In the genomic region with DNA sequence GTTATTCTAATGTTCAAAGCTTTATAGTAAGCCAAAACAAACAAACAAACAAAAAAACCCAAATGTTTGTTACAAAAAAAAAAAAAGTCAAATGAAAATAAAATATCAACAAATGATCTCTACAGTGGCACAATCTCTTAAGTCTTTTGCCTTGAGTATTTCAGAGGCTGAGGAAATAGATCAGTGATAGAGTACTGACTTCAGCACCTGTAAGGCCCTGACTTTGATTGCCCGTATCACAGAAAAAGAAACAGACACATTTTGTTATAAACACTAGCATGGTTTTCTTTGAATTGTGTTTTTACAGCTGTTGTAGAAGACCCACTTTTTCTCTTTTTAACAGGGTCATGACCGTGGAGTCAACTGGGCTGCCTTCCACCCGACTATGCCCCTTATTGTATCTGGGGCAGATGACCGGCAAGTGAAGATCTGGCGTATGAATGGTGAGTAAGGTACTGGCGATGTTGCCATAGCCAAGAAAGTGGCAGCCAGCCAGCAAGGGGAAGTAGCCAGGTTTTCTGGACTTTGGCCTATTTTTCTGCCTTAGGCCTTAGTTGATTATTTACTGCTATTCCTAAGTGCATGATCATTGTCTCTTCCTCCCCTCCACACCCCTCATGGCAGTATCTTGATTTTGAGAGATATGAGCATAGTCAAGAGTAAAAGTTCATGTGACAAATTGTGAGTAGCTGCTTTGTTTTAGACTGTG, we compare ENCODE assay signal across 18 mouse cellular contexts. TPM values are rescaled to one million over a fixed set of nuclear protein-coding genes. Genes with fewer than 3 reads are reported as not detected.
DNase-seq lines count a peak whose midpoint lies in the region; ATAC-seq and TF ChIP-seq lines count a peak whose summit lies in the region.
"Had no signal": no experiment of that assay in that cellular context is flagged by ENCODE, and none has a peak within 500 bp of the region (broad histone marks: within the 10 kb centered on the region; RNA-seq: fewer than 3 reads in every experiment).

No protein-coding gene starts in this region.

- no peak for TF ChIP-seq POLR2A in liver, adult 2 months (IDR thresholded peaks at IDR 0.05; ENCODE audit: extremely low read depth, insufficient read depth, low read length)
- TF ChIP-seq POLR2A in small intestine, adult 2 months (IDR thresholded peaks at IDR 0.05; ENCODE audit: low read depth, low read length) = no peak

- no peaks in the 10 kb centered on the region for H3K27me3 ChIP-seq in liver, adult 2 months (ENCODE audit: control insufficient read depth, insufficient read depth, low read length)
- H3K27me3 ChIP-seq in liver, embryonic 11.5 days (replicated peaks; ENCODE audit: control insufficient read depth, insufficient read depth, low read length) = no peaks in the 10 kb centered on the region
- no peaks in the 10 kb centered on the region for H3K27me3 ChIP-seq in intestine, embryonic 16.5 days (replicated peaks; ENCODE audit: control insufficient read depth, insufficient read depth, low read length)
- no peaks in the 10 kb centered on the region for H3K27me3 ChIP-seq in small intestine, adult 2 months (ENCODE audit: control insufficient read depth, insufficient read depth, low read length)
- no peaks in the 10 kb centered on the region for H3K27me3 ChIP-seq in forebrain, embryonic 11.5 days (ENCODE audit: control insufficient read depth, insufficient read depth, low read length)
- H3K27me3 ChIP-seq: CH12.LX; limb, embryonic 13.5 days; lung, embryonic 15.5 days had no signal

- WGBS in liver, adult 2 months = 26% methylated on average over 6 of the region's 6 CpGs
- 88% methylated on average over 6 of the region's 6 CpGs for WGBS in liver, embryonic 11.5 days
- WGBS in intestine, embryonic 16.5 days = 65% methylated on average over 6 of the region's 6 CpGs
- 28% methylated on average over 6 of the region's 6 CpGs for WGBS in small intestine, adult 2 months
- WGBS in forebrain, embryonic 11.5 days = 92% methylated on average over 6 of the region's 6 CpGs

- DNase-seq in liver, adult 2 months (ENCODE audit: extremely low read depth, low read depth, low spot score) = peak; percentile 92
- DNase-seq in liver, embryonic 11.5 days (ENCODE audit: low spot score) = no peak
- DNase-seq in cerebellum, adult 18-20 months = peak; percentile 46 to 49
- no peak for DNase-seq in spleen, adult 18-20 months
- DNase-seq in forebrain, embryonic 11.5 days (ENCODE audit: low spot score) = no peak
- no peak for DNase-seq in urinary bladder, adult 2 months (ENCODE audit: low spot score)
- DNase-seq: heart, adult 11 months; layer of hippocampus, postnatal 36 days had no signal

- peaks cover 66% of the 10 kb centered on the region for H3K36me3 ChIP-seq in liver, adult 2 months (ENCODE audit: control insufficient read depth, insufficient read depth, low read length)
- peaks cover 31% of the 10 kb centered on the region for H3K36me3 ChIP-seq in liver, embryonic 11.5 days (ENCODE audit: control insufficient read depth, insufficient read depth, low read length)
- H3K36me3 ChIP-seq in intestine, embryonic 16.5 days (ENCODE audit: control insufficient read depth, insufficient read depth, low read length) = peaks cover 10% of the 10 kb centered on the region
- peaks cover 60% of the 10 kb centered on the region for H3K36me3 ChIP-seq in small intestine, adult 2 months (ENCODE audit: control insufficient read depth, insufficient read depth, low read length)
- H3K36me3 ChIP-seq in forebrain, embryonic 11.5 days (ENCODE audit: control insufficient read depth, insufficient read depth, low read length) = peaks cover 8% of the 10 kb centered on the region

- H3K4me2 ChIP-seq in liver, embryonic 11.5 days = no peak overlapping the region
- no peak overlapping the region for H3K4me2 ChIP-seq in intestine, embryonic 16.5 days (ENCODE audit: low read depth, low read length)
- no peak overlapping the region for H3K4me2 ChIP-seq in forebrain, embryonic 11.5 days (ENCODE audit: low read depth, low read length, severe bottlenecking)
- H3K4me2 ChIP-seq: hindbrain, embryonic 14.5 days; limb, embryonic 13.5 days; lung, embryonic 15.5 days; midbrain, embryonic 11.5 days had no signal

- no peak overlapping the region for H3K27ac ChIP-seq in liver, adult 2 months (replicated peaks; ENCODE audit: insufficient read depth, low read depth, low read length)
- no peak overlapping the region for H3K27ac ChIP-seq in liver, embryonic 11.5 days (ENCODE audit: low read depth, low read length)
- peak overlapping the region; percentile 40; the same call in 1 of the 2 replicates for H3K27ac ChIP-seq in intestine, embryonic 16.5 days (ENCODE audit: low read length)
- H3K27ac ChIP-seq in small intestine, adult 2 months (ENCODE audit: insufficient read depth, low read depth, low read length) = peak overlapping the region; percentile 84
- H3K27ac ChIP-seq in forebrain, embryonic 11.5 days (ENCODE audit: low read depth, low read length) = no peak overlapping the region
- H3K27ac ChIP-seq: embryonic facial prominence, embryonic 10.5 days; hindbrain, embryonic 14.5 days; limb, embryonic 13.5 days; lung, embryonic 15.5 days had no signal

- no peak overlapping the region for H3K4me3 ChIP-seq in liver, adult 2 months (ENCODE audit: insufficient read depth, low read depth, low read length)
- H3K4me3 ChIP-seq in liver, embryonic 11.5 days (ENCODE audit: low read depth, low read length) = no peak overlapping the region
- H3K4me3 ChIP-seq in intestine, embryonic 16.5 days (ENCODE audit: low read length) = no peak overlapping the region
- no peak overlapping the region for H3K4me3 ChIP-seq in small intestine, adult 2 months (ENCODE audit: low read depth, low read length)
- H3K4me3 ChIP-seq in forebrain, embryonic 11.5 days (ENCODE audit: low read depth, low read length) = no peak overlapping the region
- H3K4me3 ChIP-seq: embryonic facial prominence, embryonic 10.5 days; limb, embryonic 13.5 days; lung, embryonic 15.5 days had no signal

- no peak for ATAC-seq in liver, embryonic 11.5 days (replicated peaks; ENCODE audit: low FRiP score)
- ATAC-seq in intestine, embryonic 16.5 days = peak; percentile 91
- ATAC-seq in forebrain, embryonic 11.5 days (replicated peaks; ENCODE audit: low FRiP score) = no peak

- H3K9me3 ChIP-seq in liver, embryonic 11.5 days (ENCODE audit: control insufficient read depth, low read length) = no peaks in the 10 kb centered on the region
- no peaks in the 10 kb centered on the region for H3K9me3 ChIP-seq in intestine, embryonic 16.5 days (ENCODE audit: control insufficient read depth, low read length)
- no peaks in the 10 kb centered on the region for H3K9me3 ChIP-seq in forebrain, embryonic 11.5 days (ENCODE audit: control insufficient read depth, low read length)
- H3K9me3 ChIP-seq: embryonic facial prominence, embryonic 10.5 days; limb, embryonic 13.5 days; lung, embryonic 15.5 days had no signal

- TF ChIP-seq CTCF in liver, adult 2 months (IDR thresholded peaks at IDR 0.05; ENCODE audit: low read depth, low read length) = no peak
- TF ChIP-seq CTCF in small intestine, adult 2 months (IDR thresholded peaks at IDR 0.05; ENCODE audit: extremely low read depth, insufficient read length, insufficient replicate concordance, low read depth, low read length) = no peak

- H3K9ac ChIP-seq in liver, adult 2 months (ENCODE audit: low read depth, low read length) = no peak overlapping the region
- H3K9ac ChIP-seq in liver, embryonic 11.5 days (ENCODE audit: low read depth, low read length) = no peak overlapping the region
- H3K9ac ChIP-seq in intestine, embryonic 16.5 days (ENCODE audit: low read depth, low read length) = no peak overlapping the region
- no peak overlapping the region for H3K9ac ChIP-seq in forebrain, embryonic 11.5 days (ENCODE audit: low read length)
- H3K9ac ChIP-seq: hindbrain, embryonic 14.5 days; limb, embryonic 13.5 days; lung, embryonic 15.5 days had no signal

- H3K4me1 ChIP-seq in liver, adult 2 months (ENCODE audit: control insufficient read depth, insufficient read depth, low read length) = peaks cover 4% of the 10 kb centered on the region; the same call in 1 of the 2 replicates
- H3K4me1 ChIP-seq in liver, embryonic 11.5 days (replicated peaks; ENCODE audit: control insufficient read depth, insufficient read depth, low read length) = no peaks in the 10 kb centered on the region
- no peaks in the 10 kb centered on the region for H3K4me1 ChIP-seq in intestine, embryonic 16.5 days (ENCODE audit: control insufficient read depth, insufficient read depth, low read length)
- peaks cover 2% of the 10 kb centered on the region; the same call in 1 of the 2 replicates for H3K4me1 ChIP-seq in small intestine, adult 2 months (ENCODE audit: control insufficient read depth, insufficient read depth, insufficient read length, low read length)
- no peaks in the 10 kb centered on the region for H3K4me1 ChIP-seq in forebrain, embryonic 11.5 days (replicated peaks; ENCODE audit: control insufficient read depth, insufficient read depth, low read length)
- H3K4me1 ChIP-seq: embryonic facial prominence, embryonic 10.5 days; lung, embryonic 15.5 days had no signal

- peaks cover 3% of the 10 kb centered on the region; the same call in 1 of the 2 replicates for H3K79me2 ChIP-seq in liver, adult 2 months (ENCODE audit: control insufficient read depth, insufficient read depth, low read length)

RNA-seq across cellular contexts. Expression of gene Ncstn, which starts 16.9 kb away (rescaled TPM):
- 28.9 and 38.8 TPM in 2 replicates for total RNA-seq in liver, adult 2 months (2014; rRNA removed)
- 35.7 and 50.1 TPM in 2 replicates for polyA plus RNA-seq in liver, adult 2 months (2012; rRNA removed)
- 75.3 and 76.5 TPM in 2 replicates for polyA plus RNA-seq in liver, embryonic 11.5 days (2014; fragmentation: Nextera tagmentation; extraction: Ambion mirVana)
- 159 TPM in 2 replicates for polyA plus RNA-seq in intestine, embryonic 16.5 days (2015; fragmentation: Nextera tagmentation; extraction: Ambion mirVana)
- 46.4 and 118 TPM in 2 replicates for polyA plus RNA-seq in small intestine, adult 2 months (2012; rRNA removed)
- 107 and 117 TPM in 2 replicates for polyA plus RNA-seq in forebrain, embryonic 11.5 days (2014; fragmentation: Nextera tagmentation; extraction: Ambion mirVana)
- 94.8 and 100.0 TPM in 2 replicates for polyA plus RNA-seq in urinary bladder, adult 2 months (2012; rRNA removed)

RNA-seq across cellular contexts. Expression of gene Copa, which starts 17.1 kb away (rescaled TPM):
- total RNA-seq in liver, adult 2 months (2014; rRNA removed) = 108 and 125 TPM in 2 replicates
- polyA plus RNA-seq in liver, adult 2 months (2012; rRNA removed) = 25.7 and 31.7 TPM in 2 replicates
- 137 and 153 TPM in 2 replicates for polyA plus RNA-seq in liver, embryonic 11.5 days (2014; fragmentation: Nextera tagmentation; extraction: Ambion mirVana)
- 204 and 218 TPM in 2 replicates for polyA plus RNA-seq in intestine, embryonic 16.5 days (2015; fragmentation: Nextera tagmentation; extraction: Ambion mirVana)
- 25.0 and 46.0 TPM in 2 replicates for polyA plus RNA-seq in small intestine, adult 2 months (2012; rRNA removed)
- 182 and 187 TPM in 2 replicates for polyA plus RNA-seq in forebrain, embryonic 11.5 days (2014; fragmentation: Nextera tagmentation; extraction: Ambion mirVana)
- polyA plus RNA-seq in urinary bladder, adult 2 months (2012; rRNA removed) = 84.9 and 135 TPM in 2 replicates

RNA-seq across cellular contexts. Expression of gene Pex19, which starts 27.1 kb away (rescaled TPM):
- 87.3 and 92.5 TPM in 2 replicates for total RNA-seq in liver, adult 2 months (2014; rRNA removed)
- polyA plus RNA-seq in liver, adult 2 months (2012; rRNA removed) = 99.3 and 113 TPM in 2 replicates
- 81.8 and 86.4 TPM in 2 replicates for polyA plus RNA-seq in liver, embryonic 11.5 days (2014; fragmentation: Nextera tagmentation; extraction: Ambion mirVana)
- 161 TPM in 2 replicates for polyA plus RNA-seq in intestine, embryonic 16.5 days (2015; fragmentation: Nextera tagmentation; extraction: Ambion mirVana)
- polyA plus RNA-seq in small intestine, adult 2 months (2012; rRNA removed) = 40.5 and 55.1 TPM in 2 replicates
- polyA plus RNA-seq in forebrain, embryonic 11.5 days (2014; fragmentation: Nextera tagmentation; extraction: Ambion mirVana) = 146 and 150 TPM in 2 replicates
- polyA plus RNA-seq in urinary bladder, adult 2 months (2012; rRNA removed) = 89.4 and 89.6 TPM in 2 replicates

RNA-seq across cellular contexts. Expression of gene Nhlh1, which starts 42.1 kb away (rescaled TPM):
- not detected in 2 replicates for total RNA-seq in liver, adult 2 months (2014; rRNA removed)
- polyA plus RNA-seq in liver, adult 2 months (2012; rRNA removed) = not detected in 2 replicates
- polyA plus RNA-seq in liver, embryonic 11.5 days (2014; fragmentation: Nextera tagmentation; extraction: Ambion mirVana) = 0.11 TPM in 1 of 2 replicates, not detected in the other
- 0.09 TPM in 1 of 2 replicates, not detected in the other for polyA plus RNA-seq in intestine, embryonic 16.5 days (2015; fragmentation: Nextera tagmentation; extraction: Ambion mirVana)
- polyA plus RNA-seq in small intestine, adult 2 months (2012; rRNA removed) = 0.10 and 0.13 TPM in 2 replicates
- polyA plus RNA-seq in forebrain, embryonic 11.5 days (2014; fragmentation: Nextera tagmentation; extraction: Ambion mirVana) = 6.0 and 7.6 TPM in 2 replicates
- polyA plus RNA-seq in urinary bladder, adult 2 months (2012; rRNA removed) = not detected in 2 replicates
- total RNA-seq: CH12.LX had no signal
- polyA plus RNA-seq: heart, embryonic 16.5 days; limb, embryonic 13.5 days; lung, embryonic 15.5 days; stomach, embryonic 16.5 days had no signal

RNA-seq across cellular contexts. Expression of gene Dcaf8, which starts 48.4 kb away (rescaled TPM):
- total RNA-seq in liver, adult 2 months (2014; rRNA removed) = 92.7 and 95.6 TPM in 2 replicates
- polyA plus RNA-seq in liver, adult 2 months (2012; rRNA removed) = 48.5 and 54.1 TPM in 2 replicates
- polyA plus RNA-seq in liver, embryonic 11.5 days (2014; fragmentation: Nextera tagmentation; extraction: Ambion mirVana) = 89.2 and 102 TPM in 2 replicates
- polyA plus RNA-seq in intestine, embryonic 16.5 days (2015; fragmentation: Nextera tagmentation; extraction: Ambion mirVana) = 93.2 and 102 TPM in 2 replicates
- 14.6 and 26.7 TPM in 2 replicates for polyA plus RNA-seq in small intestine, adult 2 months (2012; rRNA removed)
- 116 and 118 TPM in 2 replicates for polyA plus RNA-seq in forebrain, embryonic 11.5 days (2014; fragmentation: Nextera tagmentation; extraction: Ambion mirVana)
- 115 and 118 TPM in 2 replicates for polyA plus RNA-seq in urinary bladder, adult 2 months (2012; rRNA removed)

Comparison
In these comparisons a context has a peak if more than half of its experiments do, and no peak if none do; other contexts are left out.
1. DNase-seq: peak in liver, adult 2 months (single experiment) and cerebellum, adult 18-20 months (2 of 2); none in liver, embryonic 11.5 days (single experiment), spleen, adult 18-20 months (0 of 2), forebrain, embryonic 11.5 days (single experiment) and urinary bladder, adult 2 months (single experiment).
2. H3K27ac ChIP-seq: peak in intestine, embryonic 16.5 days (single experiment) and small intestine, adult 2 months (single experiment); none in liver, adult 2 months (single experiment), liver, embryonic 11.5 days (single experiment) and forebrain, embryonic 11.5 days (single experiment).